Comparison of ENCODE assay signal across 9 mouse cellular contexts in genomic region chr10:105714844-105715243, GRCm38 (mm10).
DNase-seq lines count a peak whose midpoint lies in the region; ATAC-seq and TF ChIP-seq lines count a peak whose summit lies in the region.
"Had no signal": no experiment of that assay in that cellular context is flagged by ENCODE, and none has a peak within 500 bp of the region (broad histone marks: within the 10 kb centered on the region; RNA-seq: fewer than 3 reads in every experiment).

No protein-coding gene starts in this region.

- no peak overlapping the region for H3K27ac ChIP-seq in heart, postnatal 0 days (ENCODE audit: low read depth)
- H3K27ac ChIP-seq in limb, embryonic 10.5 days = no peak overlapping the region
- H3K27ac ChIP-seq: limb, embryonic 15.5 days had no signal

- DNase-seq in heart, postnatal 0 days (ENCODE audit: low spot score) = peak; percentile 48
- no peak for DNase-seq in heart, postnatal 25 days (ENCODE audit: low spot score)
- peak; percentile 27 to 35 for DNase-seq in right cerebral cortex, adult 2 months (ENCODE audit: low spot score in 2 of 2)
- DNase-seq in right cerebral cortex, postnatal 14 days = no peak
- peak; percentile 42 for DNase-seq in limb, embryonic 10.5 days (ENCODE audit: low spot score)
- no peak for DNase-seq in testis, postnatal 14 days (ENCODE audit: low spot score)
- DNase-seq in adrenal gland, adult 8-10 months = no peak

- no peak for ATAC-seq in heart, postnatal 0 days (ENCODE audit: insufficient read depth, low read depth)
- ATAC-seq in common myeloid progenitor, adult 5-6 weeks (replicated peaks; ENCODE audit: low read depth, poor library complexity, severe bottlenecking) = peak; percentile 86

- no peak for TF ChIP-seq EP300 in heart, postnatal 0 days (IDR thresholded peaks at IDR 0.05; ENCODE audit: low read depth)

- peak; percentile 87 for TF ChIP-seq CTCF in heart, postnatal 0 days (IDR thresholded peaks at IDR 0.05; ENCODE audit: low read depth)

- H3K27me3 ChIP-seq in heart, postnatal 0 days (ENCODE audit: control insufficient read depth, insufficient read depth, low read length) = no peaks in the 10 kb centered on the region
- H3K27me3 ChIP-seq in limb, embryonic 10.5 days (ENCODE audit: low read depth, poor library complexity, severe bottlenecking) = no peaks in the 10 kb centered on the region
- H3K27me3 ChIP-seq: limb, embryonic 15.5 days had no signal

- 5% methylated on average over 6 of the region's 6 CpGs for WGBS in heart, postnatal 0 days
- WGBS in limb, embryonic 10.5 days = 18% methylated on average over 6 of the region's 6 CpGs

- H3K4me2 ChIP-seq in heart, postnatal 0 days (ENCODE audit: low read depth, low read length) = peak overlapping the region; percentile 6; the same call in 1 of the 2 replicates
- H3K4me2 ChIP-seq: limb, embryonic 15.5 days had no signal

- H3K9me3 ChIP-seq in heart, postnatal 0 days (replicated peaks; ENCODE audit: control insufficient read depth, low read length) = no peaks in the 10 kb centered on the region
- no peaks in the 10 kb centered on the region for H3K9me3 ChIP-seq in limb, embryonic 10.5 days (replicated peaks)
- H3K9me3 ChIP-seq: limb, embryonic 15.5 days had no signal

- no peaks in the 10 kb centered on the region for H3K36me3 ChIP-seq in heart, postnatal 0 days (replicated peaks; ENCODE audit: control insufficient read depth, insufficient read depth, low read length)
- no peaks in the 10 kb centered on the region for H3K36me3 ChIP-seq in limb, embryonic 10.5 days
- H3K36me3 ChIP-seq: limb, embryonic 15.5 days had no signal

- H3K4me1 ChIP-seq in heart, postnatal 0 days (ENCODE audit: control insufficient read depth, insufficient read depth) = no peaks in the 10 kb centered on the region
- H3K4me1 ChIP-seq in limb, embryonic 10.5 days = no peaks in the 10 kb centered on the region
- H3K4me1 ChIP-seq: limb, embryonic 15.5 days had no signal

- no peak overlapping the region for H3K9ac ChIP-seq in heart, postnatal 0 days (replicated peaks; ENCODE audit: low read depth, low read length)
- H3K9ac ChIP-seq: limb, embryonic 15.5 days had no signal

- H3K4me3 ChIP-seq in heart, postnatal 0 days (ENCODE audit: low read depth, low read length) = no peak overlapping the region
- H3K4me3 ChIP-seq in limb, embryonic 10.5 days = no peak overlapping the region
- H3K4me3 ChIP-seq: limb, embryonic 15.5 days had no signal

- intact Hi-C loops in heart, postnatal 25 days (cut with DNase I) = loop anchor here (10.0 kb wide), 1 partner anchor 1730 kb away; no protein-coding TSS in a partner anchor

Comparison
In these comparisons a context has a peak if more than half of its experiments do, and no peak if none do; other contexts are left out.
1. DNase-seq: peak in heart, postnatal 0 days (single experiment), right cerebral cortex, adult 2 months (2 of 2) and limb, embryonic 10.5 days (single experiment); none in heart, postnatal 25 days (single experiment), right cerebral cortex, postnatal 14 days (single experiment), testis, postnatal 14 days (single experiment) and adrenal gland, adult 8-10 months (single experiment).